Mouse (Mus musculus) layer of hippocampus, adult 9-11 months (tissue): ENCODE data around the gene Sdsl.

Experiments used
- DNase-seq: peaks from one replicate; pipeline ENCODE4 v3.0.0; 2022

The Sdsl gene

DNA sequence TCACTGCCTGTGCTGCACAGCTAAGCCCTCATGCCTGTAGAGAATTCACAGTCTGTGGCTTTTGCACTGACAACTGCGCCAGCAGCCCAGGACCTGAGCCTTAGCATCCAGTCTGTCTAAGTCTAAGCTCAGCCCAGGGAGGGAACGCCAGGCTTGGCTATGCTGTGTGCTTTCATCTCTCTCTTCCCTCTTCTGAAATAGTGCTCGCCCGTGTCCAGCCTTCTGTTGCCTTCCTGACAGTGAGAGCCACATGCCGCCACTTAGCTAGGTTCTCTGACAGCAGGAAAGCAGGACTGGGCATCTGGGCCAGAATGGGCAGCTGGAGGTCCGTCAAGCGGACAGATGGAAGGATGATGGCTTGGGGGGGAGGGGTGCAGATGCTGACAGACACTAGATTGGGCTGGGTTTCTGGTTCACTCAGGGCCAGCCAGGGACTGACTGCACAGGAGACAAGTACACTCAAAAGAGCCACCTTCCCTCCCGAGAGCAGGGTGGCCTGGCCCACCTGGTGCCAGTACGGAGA, 21.3 kb upstream of the Sdsl start:
- DNase-seq = no peak

- DNase-seq = peak; percentile 62
Observed at GRCm38 (mm10) chr5:120493440-120493839, 20.8 kb upstream of the Sdsl start.

DNA sequence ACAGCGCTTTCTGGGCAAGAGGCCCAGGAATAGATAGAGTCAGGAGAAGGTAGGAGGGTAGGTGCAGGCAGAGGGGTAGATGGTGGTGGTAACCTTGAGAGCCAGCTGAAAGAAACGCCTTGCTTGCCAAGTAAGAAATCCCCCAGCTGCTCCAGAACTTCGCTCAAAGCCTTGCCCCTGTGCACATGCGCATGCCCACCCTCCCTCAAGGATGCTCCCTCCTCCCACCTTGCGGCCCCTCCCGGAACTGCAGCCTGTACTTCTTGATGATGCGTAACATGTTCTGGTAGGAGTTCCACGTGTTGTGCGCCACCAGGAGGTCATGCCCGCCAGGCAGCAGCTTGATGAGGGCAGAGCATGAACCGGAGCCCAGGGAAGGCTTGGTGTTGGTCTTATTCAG, 19.8 kb upstream of the Sdsl start:
- DNase-seq = no peak

DNA sequence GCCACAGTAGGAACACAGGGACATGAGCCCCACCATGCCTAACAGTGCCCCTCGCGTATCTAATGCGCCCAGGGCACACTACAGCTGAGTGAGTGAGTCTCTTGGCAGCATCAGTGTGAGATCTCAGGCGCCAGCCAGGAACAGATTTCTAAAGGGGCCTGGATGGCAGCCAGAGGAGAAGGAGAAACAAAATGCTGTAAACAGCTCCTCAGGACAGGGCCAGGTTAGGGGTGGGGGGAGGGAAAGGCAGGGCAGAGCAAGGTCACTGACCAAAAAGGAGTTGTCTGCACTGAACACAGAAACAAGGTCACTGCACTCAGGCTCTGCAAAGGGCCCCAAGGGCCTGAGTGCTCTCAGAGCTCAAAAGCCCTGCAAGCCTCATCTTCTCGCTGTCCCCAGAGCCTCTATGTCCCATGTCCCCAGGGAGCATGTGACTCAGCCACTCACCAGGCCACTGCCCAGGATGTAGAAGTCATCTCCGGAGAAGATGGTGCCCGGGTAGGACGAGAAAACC, 18.1 kb upstream of the Sdsl start:
- DNase-seq = no peak

DNA sequence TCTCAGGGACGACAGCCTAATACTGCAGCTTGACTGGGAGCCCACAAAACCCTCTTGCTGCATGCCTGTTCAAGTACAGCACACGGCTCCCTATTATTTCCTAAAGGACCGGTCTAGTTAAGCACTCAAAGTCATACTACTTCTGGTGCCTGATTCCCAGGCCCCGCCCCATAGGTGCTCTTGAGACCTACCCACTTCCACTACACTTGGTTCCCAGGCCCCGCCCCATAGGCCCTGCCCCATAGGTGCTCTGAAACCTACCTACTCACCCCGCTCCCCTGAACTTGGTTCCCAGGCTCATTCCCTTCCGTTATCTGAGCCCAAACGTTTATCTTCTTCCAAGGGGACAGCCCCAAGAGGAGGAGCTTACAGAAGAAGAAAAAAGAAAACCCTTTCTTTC, 15.2 kb upstream of the Sdsl start:
- no peak for DNase-seq

- no peak for DNase-seq
Observed at GRCm38 (mm10) chr5:120483399-120483798, 10.8 kb upstream of the Sdsl start.

GRCm38 (mm10) chr5:120481205-120481604, 8.6 kb upstream of the Sdsl start:
- DNase-seq = no peak

- no peak for DNase-seq
Observed at GRCm38 (mm10) chr5:120479538-120479937, 6.9 kb upstream of the Sdsl start.

DNA sequence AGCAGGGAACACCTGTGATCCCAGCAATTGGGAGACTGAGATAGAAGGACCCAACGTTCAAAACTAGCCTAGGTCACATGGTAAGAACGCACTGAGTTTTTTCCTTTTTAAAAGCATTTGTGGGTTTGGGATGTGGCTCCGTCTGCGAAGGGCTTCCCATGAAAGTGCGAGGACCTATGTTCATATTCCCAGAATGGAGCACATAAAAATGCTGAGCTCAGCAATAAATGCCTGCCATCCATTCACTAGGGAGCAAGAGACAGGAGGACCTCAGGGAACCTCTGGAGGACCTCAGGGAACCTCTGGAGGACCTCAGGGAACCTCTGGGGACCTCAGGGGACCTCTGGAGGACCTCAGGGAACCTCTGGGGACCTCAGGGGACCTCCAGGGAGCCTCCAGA, 5.4 kb upstream of the Sdsl start:
- DNase-seq = no peak

DNA sequence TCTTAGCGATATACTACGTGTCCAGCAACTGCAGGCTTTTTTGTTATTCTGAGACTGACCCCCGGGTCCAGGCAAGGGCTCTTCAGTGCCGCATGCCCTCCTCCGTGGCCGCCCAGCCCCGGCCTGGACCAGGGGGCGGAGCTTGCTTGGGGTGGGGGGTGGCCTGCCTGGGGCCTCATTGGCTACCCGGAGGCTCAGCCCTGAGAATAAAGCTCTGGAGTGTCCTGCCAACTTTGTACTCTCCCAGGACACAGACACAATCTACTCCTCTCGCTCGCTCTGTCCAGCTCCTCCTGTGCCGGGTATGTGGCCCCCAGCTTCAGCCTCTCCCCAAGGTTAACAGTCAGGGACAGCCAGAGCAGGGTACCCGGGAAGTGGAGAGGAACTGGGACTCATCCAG, 3.7 kb upstream of the Sdsl start, which contains the start of gene Sds:
Sds (plus strand) TSS at position 231 of the 400 bp plus-strand sequence.
- no peak for DNase-seq

- no peak for DNase-seq
Observed at GRCm38 (mm10) chr5:120475861-120476260, 3.3 kb upstream of the Sdsl start.

GRCm38 (mm10) chr5:120473361-120473760, 751 bp upstream of the Sdsl start:
- no peak for DNase-seq

DNA sequence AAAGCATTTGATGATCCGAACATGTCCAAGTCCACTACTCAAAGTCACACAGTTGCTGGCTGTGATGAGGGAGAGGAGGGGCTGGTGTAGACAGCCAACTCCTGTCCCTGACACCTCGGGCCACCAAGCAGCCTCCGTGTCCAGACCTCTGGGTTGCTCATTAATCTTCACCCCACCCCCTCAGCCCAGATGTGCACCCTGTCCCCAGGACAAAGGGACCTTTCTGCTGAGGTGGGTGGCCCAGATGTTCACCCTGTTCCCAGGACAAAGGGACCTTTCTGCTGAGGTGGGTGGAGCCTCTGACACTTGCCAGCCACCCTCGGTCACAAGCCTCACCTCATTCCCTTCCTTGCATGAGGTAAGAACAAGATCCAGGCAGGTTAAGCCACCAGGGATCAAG, 1.1 kb downstream of the Sdsl start:
- DNase-seq = no peak

DNA sequence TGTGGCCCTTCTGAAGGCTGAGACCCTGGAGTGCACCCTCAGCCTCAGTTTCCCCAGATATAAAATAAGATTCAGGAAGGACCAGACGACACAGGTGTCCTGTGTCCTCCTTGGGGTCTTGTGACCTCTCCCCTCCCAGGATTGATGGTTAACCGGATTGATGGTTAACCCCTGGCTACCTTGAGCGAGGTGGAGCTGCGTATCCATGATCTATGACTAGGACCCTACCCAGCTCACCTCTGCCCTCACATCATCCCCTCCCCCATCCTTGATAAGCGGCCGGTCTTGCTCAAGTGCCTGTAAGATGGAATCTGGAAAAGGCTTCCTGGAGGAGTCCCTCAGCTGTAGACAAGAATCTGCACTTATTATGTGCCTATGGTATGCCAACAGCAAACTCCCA, 3.8 kb downstream of the Sdsl start:
- no peak for DNase-seq

DNA sequence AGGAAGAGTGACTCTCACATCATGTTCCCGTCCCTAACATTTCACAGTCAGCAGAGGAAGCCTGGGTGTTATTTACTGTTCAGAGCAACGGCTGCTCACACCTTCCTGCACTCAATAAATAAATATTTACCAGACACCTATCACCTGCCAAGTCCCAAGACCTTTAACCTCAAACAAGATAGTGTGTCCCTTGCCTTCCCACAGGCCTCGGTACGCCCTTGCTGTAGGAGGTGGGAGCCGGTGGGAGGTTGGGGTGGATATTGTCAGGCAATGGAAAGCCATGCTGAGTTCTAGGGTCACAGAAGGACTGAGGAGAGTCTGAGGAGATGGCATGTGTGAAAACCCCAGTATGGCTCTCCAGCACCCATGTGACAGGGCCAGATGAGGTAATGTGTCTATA, 4.3 kb downstream of the Sdsl start:
- no peak for DNase-seq

GRCm38 (mm10) chr5:120467026-120467425, 5.6 kb downstream of the Sdsl start:
- no peak for DNase-seq

GRCm38 (mm10) chr5:120465860-120466259, 6.8 kb downstream of the Sdsl start:
- no peak for DNase-seq

DNA sequence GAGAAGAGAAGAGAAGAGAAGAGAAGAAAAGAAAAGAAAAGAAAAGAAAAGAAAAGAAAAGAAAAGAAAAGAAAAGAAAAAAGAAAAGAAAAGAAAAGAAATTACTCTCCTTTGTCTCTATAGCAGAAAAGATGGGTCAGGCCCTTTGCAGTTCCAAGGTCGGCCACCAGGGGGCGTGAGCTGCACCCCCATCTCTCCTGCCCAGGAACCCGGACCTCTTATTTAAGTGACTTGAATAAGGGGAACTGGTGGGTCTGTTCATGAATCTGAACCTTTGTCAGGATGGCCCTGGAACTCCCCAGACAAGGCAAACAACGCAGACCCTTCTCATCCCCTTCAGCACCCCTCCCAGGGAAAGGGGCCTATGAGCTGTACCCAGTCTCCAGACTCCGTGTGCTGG, 7.5 kb downstream of the Sdsl start:
- no peak for DNase-seq

GRCm38 (mm10) chr5:120464321-120464720, 8.3 kb downstream of the Sdsl start:
- no peak for DNase-seq

GRCm38 (mm10) chr5:120461902-120462301, 10.7 kb downstream of the Sdsl start:
- DNase-seq = no peak

- no peak for DNase-seq
Observed at GRCm38 (mm10) chr5:120459133-120459532, 13.5 kb downstream of the Sdsl start.

DNA sequence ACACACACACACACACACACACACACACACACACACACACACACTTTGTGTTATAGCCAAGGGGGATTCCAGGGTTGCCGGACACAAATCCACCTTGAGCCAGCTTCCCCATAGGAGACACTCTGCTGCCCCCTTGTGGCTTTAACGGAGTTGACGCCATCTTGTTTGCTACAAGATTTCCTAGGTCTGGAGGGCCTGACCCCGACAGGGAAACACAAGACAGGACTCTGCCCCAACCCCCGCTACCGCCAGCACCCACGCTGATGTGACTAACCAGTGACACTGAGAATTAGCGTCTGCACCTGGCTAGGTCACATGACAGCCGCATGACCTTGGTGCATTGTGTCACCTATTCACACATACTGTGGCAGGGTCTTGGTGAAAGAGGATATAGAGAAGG, 15.0 kb downstream of the Sdsl start:
- peak; percentile 23 for DNase-seq

DNA sequence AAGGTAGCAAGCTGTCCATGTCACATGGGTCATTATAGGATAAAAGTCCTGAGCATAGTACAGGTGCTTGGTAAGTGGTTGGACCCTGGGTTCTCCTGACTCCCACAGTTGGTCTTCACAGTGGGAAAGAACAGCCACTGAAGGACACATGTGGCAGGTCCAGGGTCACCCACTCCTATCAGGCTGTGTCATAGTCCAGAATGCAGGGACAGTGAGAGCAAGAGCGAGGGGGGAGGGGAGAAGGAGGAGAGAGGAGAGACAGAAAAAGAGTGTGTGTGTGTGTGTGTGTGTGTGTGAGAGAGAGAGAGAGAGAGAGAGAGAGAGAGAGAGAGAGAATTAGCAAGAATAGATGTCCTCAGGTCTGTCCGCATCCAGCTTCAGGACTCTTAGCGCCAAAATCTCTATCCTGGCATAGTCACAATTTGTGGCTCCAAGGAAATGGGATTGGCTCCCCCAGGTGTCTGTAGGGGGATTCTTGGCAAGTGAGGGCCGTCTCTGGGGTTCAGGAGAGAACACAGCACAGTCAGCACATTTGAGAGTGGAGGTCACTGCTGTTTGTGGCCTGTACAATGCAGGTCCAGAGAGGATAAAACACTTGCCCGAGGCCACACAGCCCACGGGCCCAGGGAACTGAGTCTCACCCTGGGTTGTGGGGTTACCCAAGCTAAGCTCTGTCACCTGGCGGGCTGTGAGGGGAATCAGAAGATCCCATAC, 15.6 kb downstream of the Sdsl start:
- DNase-seq = no peak

DNA sequence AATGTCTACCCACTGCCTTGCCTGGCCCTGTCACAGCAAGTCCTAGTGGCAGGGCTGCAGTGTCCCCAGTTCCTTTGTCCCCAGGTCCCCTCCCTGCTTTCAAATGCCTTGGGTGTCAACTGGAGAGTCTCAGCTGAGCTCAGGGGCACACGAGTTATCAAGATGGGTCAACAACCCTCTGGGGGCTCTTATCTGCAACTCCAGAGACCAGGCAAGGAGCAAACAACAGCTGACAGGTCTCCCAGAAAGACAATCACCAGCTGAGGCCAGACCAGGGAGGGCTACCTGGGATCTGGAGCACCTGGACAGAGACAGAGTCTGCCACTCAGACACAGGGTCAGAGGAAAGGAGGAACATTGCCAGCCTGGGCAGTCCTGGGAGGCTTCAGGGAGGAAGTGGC, 16.4 kb downstream of the Sdsl start:
- no peak for DNase-seq

DNA sequence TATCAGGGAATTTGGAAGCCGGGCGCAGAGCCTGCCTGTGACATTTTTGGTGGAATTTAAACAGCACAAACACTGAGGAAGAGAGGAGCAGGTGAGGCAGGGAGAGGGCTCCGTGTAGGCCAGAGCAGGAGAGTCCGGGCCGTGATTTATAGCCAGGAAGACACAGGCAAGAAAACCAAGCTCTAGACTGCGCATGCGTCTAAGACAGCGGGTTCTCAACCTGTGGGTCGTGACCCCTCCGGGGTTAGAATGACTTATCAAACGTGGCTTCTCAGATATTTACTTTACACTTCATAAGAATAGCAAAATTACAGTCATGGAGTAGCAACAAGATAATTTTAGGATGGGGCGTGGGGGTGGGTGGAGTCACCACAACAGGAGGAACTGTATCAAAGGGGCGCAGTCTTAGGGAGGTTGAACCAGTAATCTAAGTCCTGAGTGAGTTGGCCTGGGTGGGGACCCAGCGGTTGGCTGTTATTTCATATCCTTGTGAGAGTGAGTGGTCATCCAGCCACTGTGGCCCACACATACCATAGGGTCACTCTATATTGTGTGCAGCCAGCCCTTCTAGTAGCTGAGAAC, 17.8 kb downstream of the Sdsl start:
- DNase-seq = no peak
